Mouse (Mus musculus) lung, embryonic 14.5 days (tissue): ENCODE results near the gene Rpgrip1l. TPM values are rescaled to one million over a fixed set of nuclear protein-coding genes. Genes with fewer than 3 reads are reported as not detected.

Source experiments
- ATAC-seq: fragments of 200-750 bp; cut with Nextera tagmentation; 2 replicates; pipeline ENCODE4 v1.8.0; 2017; ENCODE audit warnings: mild to moderate bottlenecking, moderate TSS enrichment, moderate library complexity; ENCODE audit not compliant: insufficient read depth
- DNase-seq: peaks from one replicate; pipeline ENCODE4 v3.0.0-alpha.2; 2015
- H3K27ac ChIP-seq: fragments of 300-500 bp; sonication (generic); 2 replicates; pipeline ENCODE4 v1.5.1; 2014; ENCODE audit warnings: low read depth, mild to moderate bottlenecking, moderate library complexity
- H3K27me3 ChIP-seq: fragments of 300-500 bp; sonication (generic); 2 replicates; pipeline ENCODE4 v1.6.1; 2014; ENCODE audit warnings: low read length, control low read depth; ENCODE audit not compliant: insufficient read depth
- H3K36me3 ChIP-seq: fragments of 300-500 bp; sonication (generic); 2 replicates; pipeline ENCODE4 v1.6.1; 2014; ENCODE audit warnings: control low read depth; ENCODE audit not compliant: insufficient read depth
- H3K4me1 ChIP-seq: fragments of 300-500 bp; sonication (generic); 2 replicates; pipeline ENCODE4 v1.6.1; 2014; ENCODE audit warnings: antibody characterized with exemption, control low read depth; ENCODE audit not compliant: insufficient read depth
- H3K4me2 ChIP-seq: fragments of 300-500 bp; sonication (generic); 2 replicates; pipeline ENCODE4 v1.6.1; 2014; ENCODE audit warnings: mild to moderate bottlenecking
- H3K4me3 ChIP-seq: fragments of 300-500 bp; sonication (generic); 2 replicates; pipeline ENCODE4 v1.5.1; 2014; ENCODE audit warnings: low read depth, low read length
- H3K9ac ChIP-seq: fragments of 300-500 bp; sonication (generic); 2 replicates; pipeline ENCODE4 v1.6.1; 2014
- H3K9me3 ChIP-seq: fragments of 300-500 bp; sonication (generic); 2 replicates; pipeline ENCODE4 v1.6.1; 2016; ENCODE audit warnings: low read depth, low read length, control low read depth
- CTCF ChIP-seq: IDR thresholded peaks from 2 replicates; pipeline ENCODE4 v1.5.1; 2016; ENCODE audit warnings: antibody characterized with exemption, low read depth
- WGBS: fragments of 180-500 bp; shearing (Covaris S2); extraction: QIAGEN DNeasy Blood & Tissue Kit; methylation state at CpG from one replicate; pipeline ENCODE4 v1.1.7; 2014; 5-methylcytosine and 5-hydroxymethylcytosine counted together
- polyA plus RNA-seq: library from polyadenylated mRNA; unstranded; fragments of >200 nt; fragmentation: Nextera tagmentation; extraction: Ambion mirVana; gene quantifications from 2 replicates; pipeline ENCODE4 v1.2.1, GENCODE M21; 2014

The Rpgrip1l gene
- polyA plus RNA-seq, 1 experiment from 2014 or later = 10.4 TPM

DNA sequence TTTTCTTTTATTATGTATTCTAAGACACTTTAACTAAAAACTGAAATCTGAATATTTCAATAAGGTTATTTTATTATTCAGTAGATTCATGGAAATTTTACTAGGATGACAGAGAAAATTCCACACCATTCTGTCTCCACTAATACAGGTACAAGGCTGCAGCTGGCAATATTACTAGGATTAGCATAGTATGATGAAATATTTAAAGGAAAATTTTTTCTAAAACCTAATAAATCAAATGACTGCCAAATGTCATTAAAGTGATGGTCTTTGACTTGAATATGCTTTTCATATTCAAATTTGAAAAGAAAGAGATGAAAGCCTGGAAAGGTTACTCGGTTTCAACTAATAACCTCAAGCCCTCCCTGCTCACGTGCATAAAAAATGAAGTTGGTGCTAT, 79.0 kb downstream of the Rpgrip1l start:
- Histone ChIP-seq H3K27ac (no peak overlapping the region), H3K4me2 (no peak overlapping the region), H3K27me3 (no peaks in the 10 kb centered on the region), H3K4me1 (no peaks in the 10 kb centered on the region), H3K9me3 (no peaks in the 10 kb centered on the region), H3K36me3 (0 out of 2 replicates have a peak, but pooled peaks cover 3% of the 10 kb centered on the region), H3K9ac (no peak overlapping the region), H3K4me3 (no peak overlapping the region)
- TF ChIP-seq CTCF = no peak
- ATAC-seq (no peak), DNase-seq (no peak)
- WGBS = 75% methylated on average over 2 of the region's 2 CpGs

DNA sequence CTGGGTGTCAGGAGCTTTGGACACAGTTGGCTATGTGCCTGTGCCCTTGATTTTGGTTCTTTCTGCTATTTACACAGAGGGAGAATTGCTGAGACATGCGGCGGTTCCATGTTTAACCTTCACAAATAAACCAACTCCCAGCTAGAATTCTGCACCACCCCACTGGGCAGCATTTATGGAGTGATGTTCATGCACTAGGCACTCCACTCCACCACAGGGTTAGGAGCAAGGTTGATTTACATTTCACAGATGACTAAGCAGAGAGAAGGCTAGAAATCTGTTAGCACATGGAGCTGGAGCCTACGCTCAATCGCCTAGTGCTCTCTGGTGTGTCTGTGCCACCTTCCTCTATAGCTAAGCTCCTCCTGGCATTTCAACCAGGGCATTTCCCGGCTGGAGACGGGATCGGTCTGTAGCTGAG, 85.6 kb downstream of the Rpgrip1l start:
- DNase-seq (peak; percentile 48), ATAC-seq (no peak)
- H3K4me3 ChIP-seq = no peak overlapping the region
- peak overlapping the region; percentile 46; the same call in 1 of the 2 replicates for H3K27ac ChIP-seq
- 0 out of 2 replicates have a peak, but pooled peaks cover 3% of the 10 kb centered on the region for H3K36me3 ChIP-seq
- no peaks in the 10 kb centered on the region for H3K9me3 ChIP-seq
- WGBS = 76% methylated on average over 7 of the region's 7 CpGs
- H3K4me2 ChIP-seq = no peak overlapping the region
- no peaks in the 10 kb centered on the region for H3K4me1 ChIP-seq
- TF ChIP-seq CTCF = no peak
- no peak overlapping the region for H3K9ac ChIP-seq
- no peaks in the 10 kb centered on the region for H3K27me3 ChIP-seq

DNA sequence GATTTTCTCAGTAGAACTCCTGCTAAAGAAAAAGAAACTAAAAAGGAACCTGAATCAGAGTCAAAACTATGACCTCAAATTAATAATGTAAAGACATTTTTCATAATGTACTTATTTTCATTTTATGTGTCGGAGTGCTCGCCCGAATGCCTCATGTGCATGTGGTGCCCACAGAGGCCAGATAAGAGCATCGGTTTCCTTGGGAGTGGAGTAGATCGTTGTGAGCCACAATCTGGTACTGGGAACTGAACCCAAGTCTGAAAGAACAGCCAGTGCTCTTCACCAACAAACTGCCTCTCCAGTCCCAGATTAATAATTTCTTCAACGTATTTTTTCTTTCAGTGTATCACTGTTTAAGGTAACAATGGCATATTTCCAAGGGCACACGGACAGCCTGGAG, 88.8 kb downstream of the Rpgrip1l start:
- no peaks in the 10 kb centered on the region for H3K27me3 ChIP-seq
- H3K9me3 ChIP-seq = no peaks in the 10 kb centered on the region
- TF ChIP-seq CTCF = no peak
- ATAC-seq (no peak), DNase-seq (no peak)
- no peak overlapping the region for H3K9ac ChIP-seq
- no peak overlapping the region for H3K4me3 ChIP-seq
- H3K4me2 ChIP-seq = no peak overlapping the region
- WGBS = 87% methylated on average over 7 of the region's 7 CpGs
- no peaks in the 10 kb centered on the region for H3K4me1 ChIP-seq
- H3K27ac ChIP-seq = no peak overlapping the region
- H3K36me3 ChIP-seq = no peaks in the 10 kb centered on the region

DNA sequence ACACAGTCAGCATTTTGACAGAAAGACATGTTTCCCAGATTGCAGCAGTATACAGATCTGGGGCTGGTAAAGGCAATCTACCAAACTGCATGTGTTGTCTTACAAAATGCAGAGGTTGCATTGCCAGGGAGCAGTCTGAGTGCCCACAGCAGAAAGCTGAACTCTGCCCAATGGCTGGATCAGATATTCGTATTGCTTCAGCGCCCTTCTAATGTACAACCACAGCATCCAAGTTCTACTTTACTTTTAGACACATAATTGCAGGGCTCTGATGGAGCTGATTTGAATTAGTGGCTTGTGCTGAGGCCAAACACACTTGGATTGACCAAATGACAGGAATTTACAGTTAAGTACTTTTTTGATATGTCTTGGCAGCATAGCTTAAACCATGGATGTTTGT, 91.2 kb downstream of the Rpgrip1l start:
- Histone ChIP-seq H3K27me3 (no peaks in the 10 kb centered on the region), H3K9me3 (no peaks in the 10 kb centered on the region), H3K36me3 (no peaks in the 10 kb centered on the region), H3K4me3 (no peak overlapping the region), H3K27ac (no peak overlapping the region), H3K4me1 (no peaks in the 10 kb centered on the region), H3K4me2 (no peak overlapping the region), H3K9ac (no peak overlapping the region)
- 92% methylated on average over 2 of the region's 2 CpGs for WGBS
- no peak for TF ChIP-seq CTCF
- DNase-seq = no peak
- no peak for ATAC-seq

DNA sequence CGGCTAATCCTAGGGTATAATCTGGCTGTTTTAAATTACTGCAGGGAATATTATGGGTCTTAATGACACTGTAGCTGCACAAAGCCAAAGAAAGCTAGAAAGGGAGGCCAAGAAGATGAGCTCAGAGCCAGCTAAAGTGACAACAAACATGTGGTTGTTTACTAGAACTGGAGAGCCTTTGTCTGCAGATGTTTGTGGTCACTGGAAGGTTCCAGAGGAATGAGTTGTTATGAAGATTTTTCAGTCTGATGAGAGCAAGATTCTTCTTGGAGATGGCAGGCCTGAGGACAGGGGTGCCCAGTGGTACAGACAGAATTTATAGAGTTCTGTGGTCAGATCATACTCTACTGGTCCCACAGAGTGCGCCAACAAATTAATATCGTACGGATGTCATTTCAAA, 94.8 kb downstream of the Rpgrip1l start:
- Histone ChIP-seq H3K27me3 (no peaks in the 10 kb centered on the region), H3K4me2 (no peak overlapping the region), H3K4me3 (no peak overlapping the region), H3K9ac (no peak overlapping the region), H3K27ac (no peak overlapping the region), H3K36me3 (no peaks in the 10 kb centered on the region), H3K9me3 (no peaks in the 10 kb centered on the region), H3K4me1 (no peaks in the 10 kb centered on the region)
- no peak for TF ChIP-seq CTCF
- DNase-seq (no peak), ATAC-seq (no peak)
- 89% methylated on average over 4 of the region's 4 CpGs for WGBS

DNA sequence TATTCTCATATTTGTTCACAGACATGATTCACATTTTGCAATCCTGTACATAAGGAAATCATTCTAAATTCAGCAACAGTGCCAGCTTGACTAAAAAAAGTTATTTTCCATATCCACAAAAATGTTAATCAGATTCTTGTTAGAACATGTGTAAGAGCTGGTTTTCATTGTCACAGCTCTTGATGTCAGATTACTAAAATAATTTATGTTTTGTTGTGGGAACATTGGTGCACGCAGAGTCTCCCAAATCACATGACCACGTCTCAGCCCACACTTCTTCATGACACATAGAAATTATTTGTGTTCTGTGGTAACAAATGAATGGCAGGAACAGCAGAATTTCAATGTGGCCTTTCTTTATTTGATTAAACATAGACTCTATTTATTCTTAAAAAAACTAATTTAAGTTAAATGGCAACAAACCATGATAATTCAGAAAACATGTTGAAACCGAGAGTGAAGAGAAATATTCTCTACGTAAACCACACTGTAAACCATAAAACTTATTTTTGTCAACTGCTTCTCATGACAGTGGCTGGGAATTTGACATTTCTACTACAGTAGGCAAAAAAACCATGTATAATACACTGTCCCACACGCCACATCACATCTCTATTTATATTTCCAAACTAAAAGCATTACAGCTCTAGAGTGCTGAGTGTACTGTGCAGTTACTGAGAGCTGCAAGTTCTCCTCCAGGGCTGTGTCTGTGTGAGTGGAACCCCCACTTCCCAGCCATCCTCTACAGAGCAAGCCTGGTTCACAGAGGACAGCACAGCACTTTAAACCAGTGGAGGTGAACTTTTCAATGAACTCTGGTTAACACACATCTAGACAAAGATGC, 95.8 kb downstream of the Rpgrip1l start:
- Histone ChIP-seq H3K36me3 (no peaks in the 10 kb centered on the region), H3K27me3 (no peaks in the 10 kb centered on the region), H3K4me3 (no peak overlapping the region), H3K9me3 (no peaks in the 10 kb centered on the region), H3K4me2 (no peak overlapping the region), H3K27ac (no peak overlapping the region), H3K4me1 (no peaks in the 10 kb centered on the region), H3K9ac (no peak overlapping the region)
- ATAC-seq (no peak), DNase-seq (no peak)
- no peak for TF ChIP-seq CTCF
- WGBS = 81% methylated on average over 5 of the region's 5 CpGs

DNA sequence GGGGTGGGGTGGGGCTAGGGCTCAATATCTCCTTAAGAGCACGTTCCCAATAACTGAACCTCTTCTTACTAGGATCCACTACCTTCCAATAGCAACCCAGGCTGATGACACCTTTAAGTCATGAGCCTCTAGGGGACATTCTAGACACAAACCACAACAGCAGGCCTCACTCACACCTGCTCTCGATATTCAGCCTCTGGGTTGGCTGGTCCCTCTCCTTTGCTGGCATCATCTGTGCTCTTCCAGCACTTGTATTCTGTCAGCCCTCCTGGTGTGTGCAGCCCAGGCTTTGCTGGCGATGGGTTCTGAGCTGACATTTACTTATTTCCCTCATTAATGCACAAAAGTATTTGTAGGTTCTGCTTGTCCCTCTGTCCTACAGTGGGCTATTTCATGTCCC, 98.8 kb downstream of the Rpgrip1l start:
- TF ChIP-seq CTCF = no peak
- Histone ChIP-seq H3K9me3 (no peaks in the 10 kb centered on the region), H3K4me3 (no peak overlapping the region), H3K4me2 (no peak overlapping the region), H3K36me3 (no peaks in the 10 kb centered on the region), H3K9ac (no peak overlapping the region), H3K27ac (no peak overlapping the region), H3K27me3 (no peaks in the 10 kb centered on the region), H3K4me1 (no peaks in the 10 kb centered on the region)
- WGBS = 62% methylated on average over 3 of the region's 3 CpGs
- no peak for ATAC-seq
- no peak for DNase-seq
